Mouse (Mus musculus): ENCODE data around the gene Daam1. TPM values are rescaled to one million over a fixed set of nuclear protein-coding genes. Genes with fewer than 3 reads are reported as not detected.

Daam1 gene
- polyA plus RNA-seq, 1 experiment from 2014 or later = 17.6 TPM

DNA sequence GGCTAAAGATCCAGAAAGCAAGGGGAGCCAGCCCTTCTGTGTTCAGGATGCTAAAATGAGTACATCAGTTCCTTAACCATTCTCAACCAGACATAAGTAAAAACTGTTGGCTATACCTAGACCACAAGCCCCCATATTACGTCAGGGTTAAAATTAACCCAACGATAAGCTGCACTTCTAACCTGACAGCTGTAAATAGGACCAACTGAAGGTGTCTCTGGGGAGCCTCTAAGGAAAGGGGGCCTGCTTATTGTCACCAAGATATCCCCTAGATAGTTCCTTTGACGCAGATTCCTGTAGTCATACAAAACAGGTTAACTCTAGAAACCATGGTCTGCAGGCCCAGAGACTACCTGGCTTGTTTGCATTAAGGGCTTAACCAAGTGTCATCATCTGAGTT is 174.4 kb downstream of the Daam1 start:
- Histone ChIP-seq H3K4me3 (no peak overlapping the region), H3K27me3 (no peaks in the 10 kb centered on the region), H3K4me1 (no peaks in the 10 kb centered on the region), H3K9ac (no peak overlapping the region), H3K27ac (no peak overlapping the region), H3K9me3 (replicated peaks) (no peaks in the 10 kb centered on the region), H3K4me2 (no peak overlapping the region), H3K36me3 (ENCODE audit: poor library complexity, severe bottlenecking) (no peaks in the 10 kb centered on the region)
- no peak for ATAC-seq
- WGBS = 94% methylated on average over 3 of the region's 3 CpGs

DNA sequence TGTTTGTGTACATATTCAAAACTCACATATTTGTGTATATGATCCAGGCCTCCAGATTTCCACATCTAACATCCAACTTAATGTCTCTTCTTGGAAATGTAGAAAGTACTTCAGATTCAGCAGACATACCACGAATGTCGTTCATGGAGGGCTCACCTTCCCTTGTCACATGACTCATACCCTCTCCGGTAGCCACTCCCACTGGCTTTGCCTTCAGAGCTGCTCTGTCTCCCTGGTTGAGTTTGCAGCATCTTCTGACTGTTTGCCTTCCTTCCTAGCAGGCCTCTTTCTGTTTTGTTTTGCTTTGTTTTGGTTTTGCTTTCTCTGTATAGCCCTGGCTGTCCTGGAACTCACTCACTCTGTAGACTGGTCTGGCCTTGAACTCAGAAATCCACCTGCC is 176.8 kb downstream of the Daam1 start:
- no peaks in the 10 kb centered on the region for H3K9me3 ChIP-seq (replicated peaks)
- H3K4me3 ChIP-seq = no peak overlapping the region
- WGBS = 88% methylated on average over 3 of the region's 3 CpGs
- no peaks in the 10 kb centered on the region for H3K36me3 ChIP-seq (ENCODE audit: poor library complexity, severe bottlenecking)
- H3K27me3 ChIP-seq = no peaks in the 10 kb centered on the region
- no peak overlapping the region for H3K27ac ChIP-seq
- ATAC-seq = no peak
- H3K4me1 ChIP-seq = no peaks in the 10 kb centered on the region
- H3K9ac ChIP-seq = no peak overlapping the region
- H3K4me2 ChIP-seq = no peak overlapping the region

DNA sequence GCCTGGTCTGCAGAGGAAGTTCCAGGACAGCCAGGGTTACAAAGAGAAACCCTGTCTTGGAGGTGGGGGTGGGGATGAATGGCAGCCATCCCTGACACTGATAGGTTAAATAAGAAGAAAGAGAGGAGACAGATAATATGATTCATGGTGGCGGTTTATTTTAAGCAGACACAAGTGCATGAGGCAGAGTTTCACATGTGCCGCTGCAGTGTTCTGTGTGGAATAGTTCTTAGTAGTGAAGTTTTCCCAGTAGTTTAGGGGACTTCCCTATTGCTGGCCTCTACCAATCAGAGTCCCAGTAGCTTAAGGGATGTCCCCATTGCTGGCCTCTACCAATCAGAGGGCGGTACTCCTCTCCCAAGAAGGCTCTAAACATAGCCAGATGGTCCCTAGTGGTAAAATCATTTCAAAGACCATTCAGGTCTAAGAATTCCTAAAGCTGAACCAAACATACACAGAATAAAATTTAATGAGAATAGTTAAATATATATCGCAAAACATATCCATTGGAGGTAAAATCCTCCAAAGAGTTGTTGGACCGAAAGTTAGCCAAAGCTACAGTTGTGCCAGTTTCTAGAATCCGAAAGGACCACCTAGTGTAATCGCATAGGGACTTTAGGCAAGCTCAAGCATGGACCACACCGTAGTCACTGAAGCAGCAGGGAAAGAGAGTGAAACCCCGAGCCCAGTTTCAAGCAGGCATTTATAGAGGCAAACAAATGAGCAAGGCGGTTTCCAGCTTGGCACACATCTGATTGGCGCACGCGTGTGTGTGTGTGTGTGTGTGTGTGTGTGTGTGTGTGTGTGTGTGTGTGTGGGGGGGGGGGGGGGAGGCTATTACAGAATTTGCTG is 178.4 kb downstream of the Daam1 start:
- ATAC-seq = no peak
- no peak overlapping the region for H3K4me3 ChIP-seq

DNA sequence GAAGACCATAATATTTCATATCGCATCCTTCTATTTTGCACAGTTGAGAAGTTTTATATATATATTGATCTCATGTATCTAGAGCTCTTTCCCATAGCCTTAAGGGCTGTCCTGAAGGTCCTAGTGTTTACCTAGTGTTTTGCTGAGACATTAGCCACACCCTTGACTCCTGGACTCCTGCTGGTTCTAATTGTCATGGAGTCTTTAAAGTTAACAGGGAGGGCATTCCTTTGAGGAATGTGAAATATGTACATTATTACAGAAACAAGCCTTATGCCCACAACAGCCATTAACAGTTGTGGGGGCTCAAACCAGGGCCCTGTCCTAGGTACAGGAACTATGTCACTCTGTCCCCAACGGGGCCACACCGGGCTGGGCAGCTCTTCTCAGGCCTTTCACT is 180.5 kb downstream of the Daam1 start:
- no peak overlapping the region for H3K4me2 ChIP-seq
- no peaks in the 10 kb centered on the region for H3K9me3 ChIP-seq (replicated peaks)
- no peaks in the 10 kb centered on the region for H3K36me3 ChIP-seq (ENCODE audit: poor library complexity, severe bottlenecking)
- 100% methylated on average over 3 of the region's 3 CpGs for WGBS
- no peak for ATAC-seq
- H3K27ac ChIP-seq = no peak overlapping the region
- H3K4me3 ChIP-seq = no peak overlapping the region
- no peak overlapping the region for H3K9ac ChIP-seq
- H3K4me1 ChIP-seq = no peaks in the 10 kb centered on the region
- H3K27me3 ChIP-seq = no peaks in the 10 kb centered on the region

More for the DNA sequence above, 178.4 kb downstream of the Daam1 start:
- H3K4me2 ChIP-seq = no peak overlapping the region
- H3K27me3 ChIP-seq = no peaks in the 10 kb centered on the region
- H3K9ac ChIP-seq = no peak overlapping the region
- H3K36me3 ChIP-seq (ENCODE audit: poor library complexity, severe bottlenecking) = no peaks in the 10 kb centered on the region
- 88% methylated on average over 10 of the region's 13 CpGs for WGBS
- H3K4me1 ChIP-seq = no peaks in the 10 kb centered on the region
- H3K27ac ChIP-seq = no peak overlapping the region
- H3K9me3 ChIP-seq (replicated peaks) = no peaks in the 10 kb centered on the region

DNA sequence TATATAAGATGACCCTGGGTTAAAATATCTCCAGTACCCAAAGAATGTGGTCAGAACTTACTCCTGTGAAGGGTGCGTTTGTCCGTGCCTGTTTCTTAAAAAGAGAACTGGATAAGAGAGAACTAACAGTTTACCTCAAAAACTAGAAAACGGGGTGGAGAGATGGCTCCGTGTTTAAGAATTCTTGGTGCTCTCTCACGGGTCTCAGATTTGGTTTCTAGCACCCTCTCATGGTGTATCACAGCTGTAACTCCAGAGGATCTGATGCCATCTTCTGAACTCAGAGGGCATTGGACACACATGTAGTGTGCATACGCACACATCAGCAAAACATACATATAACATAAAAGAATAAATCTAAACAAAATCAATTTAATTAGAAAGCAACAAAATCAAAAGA is 181.2 kb downstream of the Daam1 start:
- Histone ChIP-seq H3K36me3 (ENCODE audit: poor library complexity, severe bottlenecking) (no peaks in the 10 kb centered on the region), H3K27me3 (no peaks in the 10 kb centered on the region), H3K27ac (no peak overlapping the region), H3K4me3 (no peak overlapping the region), H3K4me1 (no peaks in the 10 kb centered on the region), H3K9me3 (replicated peaks) (no peaks in the 10 kb centered on the region), H3K4me2 (no peak overlapping the region), H3K9ac (no peak overlapping the region)
- 87% methylated on average over 6 of the region's 6 CpGs for WGBS
- ATAC-seq = no peak

DNA sequence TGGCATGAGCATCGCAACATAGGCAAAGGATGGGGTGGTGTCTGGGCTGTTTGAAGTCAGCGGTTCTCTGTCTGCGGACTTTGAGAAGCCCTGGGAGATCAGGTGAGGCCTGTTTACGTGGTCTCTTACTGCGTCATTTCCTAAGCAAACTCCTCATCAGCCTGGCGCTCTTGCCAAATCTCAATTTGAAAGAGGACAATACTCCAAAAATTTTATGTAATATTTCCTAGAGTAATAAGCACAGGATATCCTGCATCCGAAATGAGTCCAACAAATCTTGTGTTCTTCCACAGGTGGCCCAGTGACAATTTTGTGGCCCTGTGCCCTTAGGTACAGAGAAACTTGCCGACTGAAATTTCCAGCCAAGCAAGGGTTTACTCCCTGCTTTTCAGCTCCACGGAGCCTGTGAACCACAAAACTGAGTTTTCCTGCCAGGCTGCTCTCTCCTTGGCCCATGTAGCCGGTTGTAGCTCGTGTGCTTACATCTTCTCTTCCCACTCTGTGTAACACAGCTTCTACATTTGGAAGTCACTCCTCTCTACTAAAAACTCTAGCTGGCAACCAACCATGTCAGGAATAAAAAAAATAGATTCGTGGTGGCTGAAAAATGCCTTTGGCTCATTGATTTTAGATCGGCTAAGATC is 183.0 kb downstream of the Daam1 start:
- Histone ChIP-seq H3K27ac (no peak overlapping the region), H3K4me1 (no peaks in the 10 kb centered on the region), H3K9me3 (replicated peaks) (no peaks in the 10 kb centered on the region), H3K36me3 (ENCODE audit: poor library complexity, severe bottlenecking) (no peaks in the 10 kb centered on the region), H3K27me3 (no peaks in the 10 kb centered on the region), H3K9ac (no peak overlapping the region), H3K4me2 (no peak overlapping the region), H3K4me3 (no peak overlapping the region)
- ATAC-seq = no peak
- 90% methylated on average over 13 of the region's 13 CpGs for WGBS

DNA sequence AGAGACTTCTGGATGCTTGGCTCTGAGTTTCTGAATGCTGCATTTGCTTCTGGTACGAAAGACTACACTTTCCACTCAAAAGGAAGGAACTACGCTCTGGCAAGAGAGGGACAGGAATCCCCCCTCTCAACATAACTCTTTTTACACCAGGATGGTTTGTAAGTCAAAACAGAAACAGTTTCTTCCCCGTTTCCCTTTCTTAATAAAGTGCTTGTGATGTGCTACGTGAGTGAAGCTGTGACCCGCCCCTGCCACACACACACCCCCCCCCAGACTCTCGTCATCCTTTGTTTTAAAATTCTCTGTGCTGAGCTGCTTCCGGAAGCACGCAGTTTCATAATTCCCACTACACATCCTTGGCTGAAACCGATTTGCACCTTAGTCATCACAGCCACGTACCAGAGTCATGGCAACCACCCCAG is 183.5 kb downstream of the Daam1 start:
- H3K4me2 ChIP-seq = no peak overlapping the region
- no peaks in the 10 kb centered on the region for H3K4me1 ChIP-seq
- H3K27me3 ChIP-seq = no peaks in the 10 kb centered on the region
- ATAC-seq = no peak
- H3K9ac ChIP-seq = no peak overlapping the region
- no peak overlapping the region for H3K27ac ChIP-seq
- no peaks in the 10 kb centered on the region for H3K36me3 ChIP-seq (ENCODE audit: poor library complexity, severe bottlenecking)
- no peak overlapping the region for H3K4me3 ChIP-seq
- H3K9me3 ChIP-seq (replicated peaks) = no peaks in the 10 kb centered on the region
- 67% methylated on average over 10 of the region's 10 CpGs for WGBS

DNA sequence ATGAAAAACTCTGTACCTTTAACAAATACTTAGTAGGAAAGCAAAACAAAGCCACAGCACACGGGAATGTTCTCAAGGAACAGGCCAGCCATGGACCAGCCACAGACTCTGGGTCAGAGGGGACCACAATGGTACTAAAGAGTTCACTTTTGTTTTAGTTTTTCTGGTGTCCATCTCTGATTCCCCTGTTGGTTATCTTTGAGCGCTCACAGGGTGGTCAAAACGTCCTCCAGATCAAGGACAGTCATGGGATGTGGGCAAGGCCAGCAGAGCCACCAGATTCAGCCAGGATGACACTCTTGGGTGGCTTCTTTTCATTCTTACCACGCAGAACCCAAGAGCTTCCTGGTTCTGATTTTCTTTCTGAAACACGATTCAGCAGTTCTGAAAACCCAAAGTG is 184.4 kb downstream of the Daam1 start:
- Histone ChIP-seq H3K27ac (no peak overlapping the region), H3K4me1 (no peaks in the 10 kb centered on the region), H3K36me3 (ENCODE audit: poor library complexity, severe bottlenecking) (no peaks in the 10 kb centered on the region), H3K27me3 (no peaks in the 10 kb centered on the region), H3K4me3 (no peak overlapping the region), H3K4me2 (no peak overlapping the region), H3K9me3 (replicated peaks) (no peaks in the 10 kb centered on the region), H3K9ac (no peak overlapping the region)
- ATAC-seq = no peak
- WGBS = 76% methylated on average over 5 of the region's 5 CpGs

DNA sequence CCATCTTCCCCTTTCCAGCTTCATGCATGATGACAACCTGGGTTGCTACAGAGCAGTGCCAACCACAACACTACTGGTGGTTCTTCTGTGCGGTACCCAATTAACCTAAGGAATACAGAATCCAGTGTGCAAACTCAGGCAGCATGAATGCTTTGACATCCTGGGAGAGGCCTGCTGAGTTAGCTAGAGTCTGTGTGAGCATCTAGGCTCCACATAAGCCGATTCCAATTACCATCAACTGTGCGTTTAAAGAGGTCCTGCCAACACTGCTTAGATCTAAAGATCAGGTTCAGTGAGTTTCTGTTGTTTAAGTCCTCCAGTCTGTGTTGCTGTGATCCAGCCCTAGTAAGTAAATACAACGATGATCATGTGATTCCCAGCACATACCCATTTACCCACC is 189.4 kb downstream of the Daam1 start:
- 85% methylated on average over 4 of the region's 4 CpGs for WGBS
- Histone ChIP-seq H3K27ac (no peak overlapping the region), H3K4me3 (no peak overlapping the region), H3K4me1 (no peaks in the 10 kb centered on the region), H3K36me3 (ENCODE audit: poor library complexity, severe bottlenecking) (no peaks in the 10 kb centered on the region), H3K9me3 (replicated peaks) (no peaks in the 10 kb centered on the region), H3K4me2 (no peak overlapping the region), H3K9ac (no peak overlapping the region), H3K27me3 (no peaks in the 10 kb centered on the region)
- no peak for ATAC-seq

DNA sequence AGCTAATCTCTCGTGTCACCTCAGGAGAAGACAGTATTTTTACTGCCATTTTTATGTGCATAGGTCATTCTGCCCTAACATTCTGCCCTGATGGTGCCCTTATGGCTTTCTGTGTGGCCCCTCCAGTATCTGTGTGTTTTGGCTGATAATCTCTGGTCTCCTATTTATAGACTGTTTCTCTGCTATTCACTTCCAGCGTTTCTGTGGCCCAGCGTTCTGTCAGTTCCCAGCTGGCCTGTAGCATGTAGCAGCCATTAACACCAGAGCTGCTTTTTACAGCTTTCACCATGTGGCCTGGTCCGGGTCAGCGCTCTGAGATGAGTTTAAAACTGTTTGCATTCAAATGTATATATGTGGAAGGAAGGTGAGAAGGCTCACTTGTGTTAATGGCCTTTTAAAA is 190.7 kb downstream of the Daam1 start:
- no peaks in the 10 kb centered on the region for H3K9me3 ChIP-seq (replicated peaks)
- H3K4me1 ChIP-seq = no peaks in the 10 kb centered on the region
- WGBS = 81% methylated on average over 5 of the region's 5 CpGs
- H3K4me3 ChIP-seq = no peak overlapping the region
- no peaks in the 10 kb centered on the region for H3K27me3 ChIP-seq
- no peaks in the 10 kb centered on the region for H3K36me3 ChIP-seq (ENCODE audit: poor library complexity, severe bottlenecking)
- H3K27ac ChIP-seq = no peak overlapping the region
- no peak for ATAC-seq
- H3K4me2 ChIP-seq = no peak overlapping the region
- no peak overlapping the region for H3K9ac ChIP-seq

DNA sequence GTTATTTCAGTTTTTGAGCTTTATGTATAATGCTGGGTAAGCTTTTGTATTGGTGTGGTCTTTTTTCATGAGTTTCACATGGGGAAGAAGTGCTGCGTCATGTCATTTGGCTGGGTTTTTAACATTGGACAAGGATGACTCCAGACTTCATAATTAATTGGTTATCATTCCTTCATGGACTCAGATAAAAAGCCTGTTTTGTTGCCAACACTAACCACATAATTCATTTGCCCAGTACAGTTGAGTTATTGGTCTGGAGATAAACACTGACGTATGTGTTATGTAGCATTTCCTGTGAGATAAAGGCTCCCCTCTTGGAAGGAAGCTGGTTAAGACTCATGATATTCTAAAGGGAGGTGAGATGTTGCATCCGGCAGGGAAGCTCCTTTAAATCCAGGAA is 191.9 kb downstream of the Daam1 start:
- H3K4me1 ChIP-seq = no peaks in the 10 kb centered on the region
- H3K4me2 ChIP-seq = no peak overlapping the region
- WGBS = 98% methylated on average over 3 of the region's 3 CpGs
- no peak overlapping the region for H3K4me3 ChIP-seq
- ATAC-seq = no peak
- H3K27me3 ChIP-seq = no peaks in the 10 kb centered on the region
- no peak overlapping the region for H3K27ac ChIP-seq
- H3K9me3 ChIP-seq (replicated peaks) = no peaks in the 10 kb centered on the region
- no peak overlapping the region for H3K9ac ChIP-seq
- no peaks in the 10 kb centered on the region for H3K36me3 ChIP-seq (ENCODE audit: poor library complexity, severe bottlenecking)

DNA sequence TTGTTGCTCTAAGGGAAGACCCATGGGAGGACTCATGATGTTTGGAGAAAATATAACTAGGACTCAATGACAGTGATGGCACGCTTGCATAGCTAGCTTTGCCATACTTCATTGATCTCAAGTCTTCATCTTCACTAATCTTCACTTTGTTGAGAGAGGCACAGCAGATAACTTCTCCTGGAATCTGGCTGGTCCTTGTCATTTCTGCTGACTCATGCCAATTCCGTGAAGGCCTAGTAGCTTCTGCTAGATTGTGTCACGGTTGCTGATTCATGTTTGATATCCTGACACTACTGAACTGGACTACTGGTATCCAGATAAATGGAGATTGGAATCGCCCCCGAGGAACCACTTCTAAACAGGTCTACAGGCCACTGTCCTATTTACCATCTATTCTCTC is 192.7 kb downstream of the Daam1 start:
- H3K36me3 ChIP-seq (ENCODE audit: poor library complexity, severe bottlenecking) = no peaks in the 10 kb centered on the region
- no peaks in the 10 kb centered on the region for H3K9me3 ChIP-seq (replicated peaks)
- H3K4me1 ChIP-seq = no peaks in the 10 kb centered on the region
- WGBS = 96% methylated on average over 5 of the region's 5 CpGs
- no peak overlapping the region for H3K27ac ChIP-seq
- no peak for ATAC-seq
- no peak overlapping the region for H3K4me3 ChIP-seq
- no peak overlapping the region for H3K4me2 ChIP-seq
- H3K9ac ChIP-seq = no peak overlapping the region
- H3K27me3 ChIP-seq = no peaks in the 10 kb centered on the region
